Mouse (Mus musculus): Measurements from ENCODE around the gene Plscr3. TPM values are rescaled to one million over a fixed set of nuclear protein-coding genes. Genes with fewer than 3 reads are reported as not detected.

The Plscr3 gene
- 106 and 111 TPM in 2 replicates for polyA plus RNA-seq (2016; fragmentation: Nextera tagmentation; extraction: Ambion mirVana)

DNA sequence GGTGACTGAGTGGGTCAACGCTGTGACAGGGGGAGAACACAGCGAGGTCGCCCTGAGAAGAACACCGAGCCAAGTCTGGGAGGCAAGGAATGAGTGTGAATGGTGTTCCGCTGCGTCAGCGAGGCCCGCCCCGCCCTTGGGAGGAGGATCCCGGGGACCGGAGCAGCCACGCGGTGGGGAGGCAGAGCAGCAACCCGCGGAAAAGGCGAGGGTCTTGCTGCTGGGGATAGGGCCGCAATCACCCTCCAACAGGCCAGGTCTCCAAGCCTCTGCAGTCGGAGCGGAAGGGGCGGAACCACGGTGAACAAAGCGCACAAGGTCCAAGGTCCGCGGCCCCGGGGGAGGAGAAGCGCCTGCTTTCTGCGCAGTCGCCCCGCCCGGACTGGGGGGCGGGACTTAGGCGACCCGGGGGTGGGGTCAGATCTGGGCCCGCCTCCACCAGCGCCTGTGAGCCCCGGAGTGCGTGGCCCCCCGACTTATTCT, at the start of gene Plscr3:
TSS of gene Plscr3 (plus strand) at position 179 of the 483 bp plus-strand sequence.
- Histone ChIP-seq H3K9me3 (no peaks in the 10 kb centered on the region), H3K4me3 (peak within 1 kb of the TSS; percentile 79), H3K27ac (replicated peaks) (peak within 1 kb of the TSS; percentile 94), H3K4me1 (peaks cover 38% of the 10 kb centered on the region), H3K36me3 (replicated peaks) (peaks cover 37% of the 10 kb centered on the region), H3K27me3 (replicated peaks; ENCODE audit: low read depth, poor library complexity, severe bottlenecking) (no peaks in the 10 kb centered on the region)
- DNase-seq (ENCODE audit: low spot score), result peak; percentile 97
- under 1% methylated on average over 38 of the region's 38 CpGs for WGBS

DNA sequence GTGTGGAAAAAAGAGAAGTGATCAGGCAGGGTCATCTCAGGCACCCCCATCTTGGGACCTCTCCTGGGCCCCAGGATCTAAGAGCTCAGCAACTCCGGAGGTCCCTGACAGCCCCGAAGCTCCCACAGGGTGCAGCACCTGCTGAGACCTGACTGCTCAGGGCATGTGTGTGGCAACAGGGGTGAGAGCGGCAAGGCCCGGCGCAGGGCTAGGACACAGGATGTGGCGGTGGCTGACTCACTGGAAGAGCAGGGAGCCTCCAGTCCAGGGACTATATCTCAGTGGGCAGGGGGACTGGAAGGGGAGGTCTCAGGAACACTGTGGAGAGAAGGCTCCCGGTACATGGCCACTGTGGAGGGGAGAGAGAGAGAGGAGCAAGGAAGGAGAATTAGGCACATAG, 48.3 kb upstream of the Plscr3 start:
- H3K4me3 ChIP-seq, result no peak overlapping the region
- no peak for DNase-seq (ENCODE audit: low spot score)
- 77% methylated on average over 7 of the region's 7 CpGs for WGBS
- no peaks in the 10 kb centered on the region for H3K36me3 ChIP-seq (replicated peaks)
- H3K9me3 ChIP-seq, result no peaks in the 10 kb centered on the region
- H3K4me1 ChIP-seq, result peaks cover 51% of the 10 kb centered on the region
- peaks cover 100% of the 10 kb centered on the region for H3K27me3 ChIP-seq (replicated peaks; ENCODE audit: low read depth, poor library complexity, severe bottlenecking)
- H3K27ac ChIP-seq (replicated peaks), result no peak overlapping the region

DNA sequence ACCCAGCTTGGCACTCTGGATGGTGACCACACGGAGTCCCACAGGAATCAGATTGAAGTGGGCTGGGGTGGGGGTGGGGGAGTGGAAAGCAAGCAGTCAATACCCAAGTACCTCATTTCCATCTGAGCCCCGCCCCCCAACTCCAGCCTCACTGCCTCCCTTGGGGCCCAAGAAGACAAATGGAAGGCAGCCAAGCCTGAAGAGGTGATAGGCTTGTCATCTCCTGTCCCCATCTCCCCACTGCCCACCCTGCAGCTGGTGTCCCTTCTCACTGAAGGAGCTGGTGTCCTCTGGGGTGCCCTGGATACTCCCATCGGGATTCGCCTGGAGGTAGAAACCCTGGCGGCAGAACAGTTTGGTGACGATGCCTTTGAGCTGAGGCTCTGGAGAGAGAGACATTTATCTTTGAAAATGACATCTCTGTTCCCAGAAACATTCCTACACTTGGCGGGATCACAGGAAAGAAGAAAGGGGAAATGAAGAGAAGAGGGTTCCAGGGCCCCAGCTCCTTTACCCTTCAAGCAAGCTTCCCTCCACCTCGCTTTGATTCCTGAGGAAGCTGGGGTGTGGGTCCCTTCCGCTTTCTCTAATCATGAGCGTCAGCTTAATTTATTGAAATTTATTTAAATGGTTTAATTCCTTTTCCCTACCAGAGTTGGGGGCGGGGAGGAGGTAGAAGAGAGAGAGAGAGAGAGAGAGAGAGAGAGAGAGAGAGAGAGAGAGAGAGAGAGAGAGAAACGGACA, 46.6 kb upstream of the Plscr3 start:
- H3K4me3 ChIP-seq, result peak overlapping the region; percentile 67
- H3K27me3 ChIP-seq (replicated peaks; ENCODE audit: low read depth, poor library complexity, severe bottlenecking), result peaks cover 100% of the 10 kb centered on the region
- no peaks in the 10 kb centered on the region for H3K9me3 ChIP-seq
- WGBS, result 23% methylated on average over 12 of the region's 12 CpGs
- H3K4me1 ChIP-seq, result peaks cover 67% of the 10 kb centered on the region
- peak overlapping the region; percentile 91 for H3K27ac ChIP-seq (replicated peaks)
- no peak for DNase-seq (ENCODE audit: low spot score)
- no peaks in the 10 kb centered on the region for H3K36me3 ChIP-seq (replicated peaks)

DNA sequence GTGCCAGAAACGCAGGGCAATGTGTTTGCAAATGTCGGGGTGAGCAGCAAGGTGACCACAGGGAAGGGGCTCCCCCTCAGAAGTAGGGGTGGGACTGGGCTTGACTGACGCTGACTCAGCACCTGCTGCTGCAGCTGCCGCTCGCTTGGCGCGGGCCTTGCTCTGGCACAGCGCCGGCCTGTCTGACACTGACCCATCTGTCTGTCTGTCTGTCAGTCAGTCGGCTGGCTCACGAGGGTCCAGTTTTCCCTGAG, 46.1 kb upstream of the Plscr3 start:
- under 1% methylated on average over 11 of the region's 11 CpGs for WGBS
- Histone ChIP-seq H3K36me3 (replicated peaks) (no peaks in the 10 kb centered on the region), H3K27me3 (replicated peaks; ENCODE audit: low read depth, poor library complexity, severe bottlenecking) (peaks cover 100% of the 10 kb centered on the region), H3K4me1 (peaks cover 72% of the 10 kb centered on the region), H3K4me3 (peak overlapping the region; percentile 67), H3K9me3 (no peaks in the 10 kb centered on the region), H3K27ac (replicated peaks) (peak overlapping the region; percentile 91)
- DNase-seq (ENCODE audit: low spot score), result no peak

DNA sequence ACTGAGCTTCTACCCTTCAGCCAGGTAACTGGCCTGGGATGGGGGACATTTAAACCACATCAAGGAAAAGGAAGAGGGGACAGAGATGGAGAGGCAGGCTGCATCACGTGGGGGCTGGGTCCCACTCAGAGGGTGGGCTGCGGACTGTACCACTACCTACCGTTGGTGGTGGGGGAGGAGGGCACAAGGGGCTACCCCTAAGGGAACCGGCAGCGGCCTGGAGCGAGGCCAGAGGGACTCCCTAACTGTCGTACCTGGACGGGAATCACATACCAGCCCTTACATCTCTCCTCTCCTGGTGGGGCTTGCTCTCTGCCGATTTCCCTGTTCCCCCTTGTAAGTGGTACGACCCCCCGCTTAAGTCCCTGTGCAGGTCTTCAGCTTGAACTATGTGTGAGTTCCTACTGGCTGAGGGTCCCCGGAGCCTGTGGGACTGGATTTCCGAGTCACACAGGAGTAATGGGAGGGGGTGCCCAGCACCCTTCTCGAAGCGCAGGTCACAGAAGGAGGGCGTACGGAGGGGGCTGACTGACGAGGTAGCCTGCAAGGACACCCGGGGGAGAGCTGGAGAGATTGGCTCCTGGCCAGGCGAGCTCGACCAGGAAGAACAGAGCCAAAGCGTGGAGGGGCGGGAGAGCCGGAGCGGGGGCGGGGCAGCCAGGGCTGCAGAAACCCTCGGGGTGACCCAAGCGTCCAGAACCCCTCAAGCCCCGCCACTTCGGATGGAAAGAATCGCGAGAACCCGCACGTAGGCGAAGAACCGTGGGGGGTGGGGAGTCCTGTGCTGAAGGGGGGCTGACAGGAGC, 45.6 kb upstream of the Plscr3 start:
- Histone ChIP-seq H3K27me3 (replicated peaks; ENCODE audit: low read depth, poor library complexity, severe bottlenecking) (peaks cover 100% of the 10 kb centered on the region), H3K27ac (replicated peaks) (peak overlapping the region; percentile 91), H3K4me3 (peak overlapping the region; percentile 67), H3K4me1 (peaks cover 68% of the 10 kb centered on the region), H3K9me3 (no peaks in the 10 kb centered on the region), H3K36me3 (replicated peaks) (no peaks in the 10 kb centered on the region)
- peak; percentile 88 for DNase-seq (ENCODE audit: low spot score)
- under 1% methylated on average over 36 of the region's 36 CpGs for WGBS

DNA sequence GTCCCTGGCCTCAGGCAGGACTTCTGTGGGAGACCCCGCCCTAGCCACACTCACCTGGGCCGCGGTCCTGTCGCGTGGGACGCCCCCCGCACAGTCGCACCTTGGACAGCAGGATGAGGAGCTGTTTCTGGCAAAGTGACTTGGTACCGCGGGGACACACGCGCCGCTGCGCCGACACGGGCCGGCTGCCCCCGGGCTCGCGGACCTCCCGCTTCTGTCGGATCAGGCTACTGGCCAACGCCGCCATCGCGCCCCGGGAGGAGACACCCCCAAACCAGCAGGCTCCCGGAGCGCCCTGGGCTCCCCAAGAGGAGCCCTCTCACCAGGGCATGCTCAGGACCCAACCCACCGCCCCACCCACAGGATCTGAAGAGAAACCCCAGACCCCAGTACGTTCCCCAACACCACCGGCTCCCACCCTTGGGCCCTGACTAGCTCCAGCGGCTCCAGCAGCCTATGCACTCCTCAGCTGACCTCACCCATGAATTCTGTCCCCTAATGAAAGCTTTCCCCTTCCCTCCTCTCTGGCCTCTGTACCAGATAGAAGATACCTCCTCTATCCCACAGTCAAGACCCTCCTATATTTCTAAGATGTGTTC, 44.7 kb upstream of the Plscr3 start, which contains the start of gene Fgf11:
TSS of gene Fgf11 (minus strand) at position 479 of the 599 bp plus-strand sequence.
- 1% methylated on average over 33 of the region's 33 CpGs for WGBS
- Histone ChIP-seq H3K4me3 (peak within 1 kb of the TSS; percentile 67), H3K36me3 (replicated peaks) (no peaks in the 10 kb centered on the region), H3K27ac (replicated peaks) (peak within 1 kb of the TSS; percentile 91), H3K9me3 (no peaks in the 10 kb centered on the region; the same call in 1 of the 2 replicates), H3K27me3 (replicated peaks; ENCODE audit: low read depth, poor library complexity, severe bottlenecking) (peaks cover 100% of the 10 kb centered on the region), H3K4me1 (peaks cover 63% of the 10 kb centered on the region)
- peak; percentile 43 for DNase-seq (ENCODE audit: low spot score)

DNA sequence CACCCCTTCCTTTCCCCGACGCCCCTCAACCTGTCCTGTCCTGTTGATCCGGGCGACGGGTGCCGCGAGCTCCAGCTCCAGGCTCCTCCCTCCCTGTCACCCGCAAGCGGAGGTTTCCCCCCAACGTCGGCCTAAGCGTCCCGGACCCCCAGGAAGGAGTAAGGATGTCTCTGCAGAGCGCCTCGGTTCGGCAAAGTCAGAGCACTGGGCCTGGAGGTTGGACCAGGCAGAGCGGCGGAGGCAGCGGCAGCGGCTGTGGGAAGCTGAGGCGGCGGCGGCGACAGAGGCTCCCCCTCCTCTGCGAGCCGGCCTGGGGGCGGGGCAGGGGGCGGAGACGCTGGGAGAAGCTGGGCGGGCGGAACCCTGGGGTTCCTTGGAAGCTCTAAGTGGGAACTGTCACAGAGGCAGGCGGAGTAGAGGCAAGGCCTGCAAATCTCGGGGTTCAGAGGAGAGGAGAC, 43.5 kb upstream of the Plscr3 start:
- H3K4me1 ChIP-seq, result peaks cover 63% of the 10 kb centered on the region

DNA sequence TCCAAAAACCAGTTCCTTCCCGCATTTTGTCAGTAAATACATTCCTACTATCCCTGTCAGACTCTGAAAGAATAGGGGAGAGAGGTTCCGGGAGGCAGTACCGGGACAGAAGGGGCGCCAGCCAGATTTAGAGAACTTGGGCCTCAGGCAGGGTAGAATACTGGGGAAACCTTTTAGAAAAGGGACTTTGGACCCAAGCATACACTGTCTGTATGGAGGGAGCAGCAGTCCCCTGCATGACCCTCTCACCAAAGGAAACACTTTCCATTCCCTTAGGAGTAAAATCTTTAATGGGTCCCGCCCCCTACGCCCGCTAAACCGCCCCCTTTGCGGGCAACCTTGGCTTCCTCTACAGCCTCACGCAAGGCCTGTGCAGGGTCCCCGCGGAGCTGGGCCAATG, 42.8 kb upstream of the Plscr3 start:
- Histone ChIP-seq H3K4me1 (peaks cover 63% of the 10 kb centered on the region), H3K4me3 (peak overlapping the region; percentile 67), H3K27ac (replicated peaks) (peak overlapping the region; percentile 31), H3K9me3 (no peaks in the 10 kb centered on the region; the same call in 1 of the 2 replicates), H3K36me3 (replicated peaks) (no peaks in the 10 kb centered on the region), H3K27me3 (replicated peaks; ENCODE audit: low read depth, poor library complexity, severe bottlenecking) (peaks cover 92% of the 10 kb centered on the region)
- DNase-seq (ENCODE audit: low spot score), result no peak
- 2% methylated on average over 12 of the region's 12 CpGs for WGBS

More for the DNA sequence above, 43.5 kb upstream of the Plscr3 start:
- no peaks in the 10 kb centered on the region for H3K36me3 ChIP-seq (replicated peaks)
- peak overlapping the region; percentile 67 for H3K4me3 ChIP-seq
- peaks cover 98% of the 10 kb centered on the region for H3K27me3 ChIP-seq (replicated peaks; ENCODE audit: low read depth, poor library complexity, severe bottlenecking)
- peak; percentile 86 for DNase-seq (ENCODE audit: low spot score)
- under 1% methylated on average over 33 of the region's 33 CpGs for WGBS
- peak overlapping the region; percentile 63 for H3K27ac ChIP-seq (replicated peaks)
- no peaks in the 10 kb centered on the region; the same call in 1 of the 2 replicates for H3K9me3 ChIP-seq

DNA sequence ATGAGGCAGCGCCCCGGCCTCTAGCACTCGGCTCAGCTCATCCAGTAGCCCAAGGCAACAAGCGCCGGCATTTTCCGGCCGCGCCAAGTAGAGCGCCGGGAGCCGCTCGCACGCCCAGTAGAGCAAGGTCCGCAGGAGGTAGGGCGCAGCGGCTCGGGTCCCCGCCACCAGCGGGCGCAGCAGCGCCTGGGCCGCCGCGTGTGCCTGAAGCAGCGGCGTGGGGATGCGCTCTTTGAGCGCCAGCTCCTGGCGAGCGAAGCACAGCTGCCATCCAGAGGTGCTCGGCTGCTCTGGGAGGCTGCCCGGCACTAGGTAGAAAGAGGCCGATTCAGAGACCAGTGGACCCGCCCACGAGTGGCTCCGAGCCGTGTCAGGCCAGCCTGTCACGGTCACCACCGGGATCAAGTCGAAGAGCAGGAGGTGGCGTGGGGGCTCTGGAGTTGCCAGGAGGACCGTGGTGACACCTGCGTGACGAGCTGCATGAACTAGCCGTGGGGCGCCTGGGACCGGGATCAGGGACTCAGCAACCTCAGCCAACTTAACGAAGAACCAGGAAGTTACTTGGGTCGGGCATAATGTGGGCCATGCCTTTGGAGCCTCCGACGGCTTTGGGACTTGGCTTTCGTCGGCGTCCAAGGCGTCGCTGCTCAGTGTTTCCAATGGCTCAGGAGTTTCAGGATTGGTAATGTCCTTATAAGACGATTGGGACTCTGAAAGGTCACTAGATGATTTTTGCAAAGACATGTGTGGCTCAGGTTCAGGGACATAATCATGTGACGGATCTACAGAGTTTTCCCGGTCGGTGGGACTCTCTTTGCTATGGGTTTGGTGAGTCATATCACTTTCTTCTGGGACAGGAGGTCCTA, 42.2 kb upstream of the Plscr3 start:
- H3K27ac ChIP-seq (replicated peaks), result peak overlapping the region; percentile 31
- H3K27me3 ChIP-seq (replicated peaks; ENCODE audit: low read depth, poor library complexity, severe bottlenecking), result peaks cover 85% of the 10 kb centered on the region
- H3K4me3 ChIP-seq, result peak overlapping the region; percentile 67
- no peaks in the 10 kb centered on the region for H3K36me3 ChIP-seq (replicated peaks)
- peak; percentile 84 for DNase-seq (ENCODE audit: low spot score)
- 1% methylated on average over 60 of the region's 60 CpGs for WGBS
- H3K9me3 ChIP-seq, result no peaks in the 10 kb centered on the region; the same call in 1 of the 2 replicates
- peaks cover 61% of the 10 kb centered on the region for H3K4me1 ChIP-seq

DNA sequence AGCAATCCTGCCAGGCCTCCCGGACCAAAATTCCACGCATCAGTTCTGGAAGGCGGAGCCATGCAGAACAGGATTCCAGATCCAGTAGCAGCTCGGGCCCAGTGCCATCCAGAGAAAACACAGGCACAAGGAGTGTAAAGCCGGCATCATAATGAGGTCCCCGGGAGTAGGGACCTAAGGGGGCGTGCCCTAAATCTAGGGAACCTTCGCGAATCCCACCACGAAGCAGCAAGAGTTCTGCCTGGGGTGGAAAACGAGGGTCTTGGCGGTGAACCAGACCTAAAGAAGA, 41.6 kb upstream of the Plscr3 start:
- Histone ChIP-seq H3K4me3 (peak overlapping the region; percentile 67), H3K9me3 (no peaks in the 10 kb centered on the region; the same call in 1 of the 2 replicates), H3K36me3 (replicated peaks) (no peaks in the 10 kb centered on the region), H3K27me3 (replicated peaks; ENCODE audit: low read depth, poor library complexity, severe bottlenecking) (peaks cover 79% of the 10 kb centered on the region), H3K27ac (replicated peaks) (no peak overlapping the region), H3K4me1 (peaks cover 55% of the 10 kb centered on the region)
- DNase-seq (ENCODE audit: low spot score), result no peak
- WGBS, result 5% methylated on average over 12 of the region's 12 CpGs

DNA sequence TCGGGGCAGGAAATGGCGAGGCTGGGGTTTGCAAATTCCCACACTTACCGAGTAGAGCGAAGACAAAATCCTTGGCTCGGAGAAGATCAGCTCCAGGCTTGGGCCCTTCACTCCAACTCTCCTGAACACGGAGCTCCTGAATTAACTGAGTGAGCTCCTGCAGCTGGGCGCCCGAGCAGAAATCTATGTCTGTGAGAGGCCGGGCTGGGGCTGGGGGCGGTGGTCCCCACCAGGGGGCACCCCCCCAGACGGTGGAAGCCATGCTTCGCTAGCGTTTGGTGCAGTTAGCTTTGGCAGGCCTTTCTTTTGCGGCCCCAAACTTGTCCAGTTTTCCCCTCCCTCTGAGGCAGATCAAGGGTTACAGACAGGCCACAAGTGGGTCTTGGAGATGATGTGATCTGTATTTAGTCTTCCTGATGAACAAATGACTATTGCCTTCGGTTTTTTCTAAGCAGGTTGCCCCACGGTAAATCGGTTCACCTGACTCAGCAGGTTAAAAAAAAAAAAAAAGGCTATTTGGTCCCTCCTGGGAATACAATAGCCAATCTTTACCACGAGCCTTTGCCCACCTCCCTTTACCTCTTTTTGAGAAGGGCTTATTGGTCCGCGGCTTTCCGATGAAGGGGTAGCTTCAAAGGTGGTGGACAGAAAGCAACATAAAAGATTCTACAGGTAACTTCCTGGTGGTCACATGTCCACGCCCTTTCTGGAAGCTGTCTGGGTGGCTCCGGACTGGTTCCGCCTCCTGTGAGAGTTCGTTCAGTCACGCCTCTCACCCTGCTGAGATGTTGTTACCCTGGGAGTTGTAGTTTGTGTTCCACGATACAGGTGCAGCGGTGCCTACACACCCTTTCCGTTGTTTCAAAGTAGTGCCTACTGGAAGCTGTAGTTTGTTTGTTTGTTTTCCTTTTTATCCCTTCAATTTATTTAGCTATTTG, 40.9 kb upstream of the Plscr3 start, which contains the start of gene Tmem102:
TSS of gene Tmem102 (minus strand) at position 653 of the 938 bp plus-strand sequence.
- 4% methylated on average over 29 of the region's 29 CpGs for WGBS
- Histone ChIP-seq H3K27me3 (replicated peaks; ENCODE audit: low read depth, poor library complexity, severe bottlenecking) (peaks cover 73% of the 10 kb centered on the region), H3K36me3 (replicated peaks) (no peaks in the 10 kb centered on the region), H3K9me3 (no peaks in the 10 kb centered on the region; the same call in 1 of the 2 replicates), H3K4me3 (peak within 1 kb of the TSS; percentile 67), H3K4me1 (peaks cover 49% of the 10 kb centered on the region), H3K27ac (replicated peaks) (no peak within 1 kb of the TSS)
- peak; percentile 37 for DNase-seq (ENCODE audit: low spot score)
